Mouse (Mus musculus): ENCODE data around the gene Alyref. TPM values are rescaled to one million over a fixed set of nuclear protein-coding genes. Genes with fewer than 3 reads are reported as not detected.
A peak's percentile ranks its signal among the peaks of the same experiment; 100 is the strongest.

The Alyref gene
- polyA plus RNA-seq, 1 experiment from 2014 or later: 594 TPM

- Histone ChIP-seq H3K4me2 (replicated peaks; ENCODE audit: low read depth, low read length) (peak overlapping the region; percentile 66), H3K27me3 (ENCODE audit: control insufficient read depth, insufficient read depth, low read length) (0 out of 2 replicates have a peak, but pooled peaks cover 5% of the 10 kb centered on the region), H3K9me3 (ENCODE audit: control insufficient read depth, low read length) (no peaks in the 10 kb centered on the region), H3K9ac (ENCODE audit: low read depth, low read length) (peak overlapping the region; percentile 59; the same call in 1 of the 2 replicates), H3K27ac (ENCODE audit: low read depth, low read length) (no peak overlapping the region), H3K4me1 (ENCODE audit: control insufficient read depth, insufficient read depth, low read length) (peaks cover 18% of the 10 kb centered on the region; the same call in 1 of the 2 replicates), H3K36me3 (ENCODE audit: control insufficient read depth, insufficient read depth, low read length) (peaks cover 38% of the 10 kb centered on the region; the same call in 1 of the 2 replicates), H3K4me3 (ENCODE audit: low read length) (no peak overlapping the region; the same call in 1 of the 2 replicates)
- WGBS: 28% methylated on average over 7 of the region's 8 CpGs
- peak; percentile 48; the same call in 1 of the 2 replicates for ATAC-seq (ENCODE audit: low FRiP score, low TSS enrichment)
Measured at GRCm38 (mm10) chr11:120609250-120609649, 11.1 kb upstream of the Alyref start.

GRCm38 (mm10) chr11:120608241-120609034 is 10.3 kb upstream of the Alyref start, which contains the start of gene Npb:
Gene Npb (plus strand): TSS chr11:120608477.
- Histone ChIP-seq H3K4me3 (ENCODE audit: low read length) (peak within 1 kb of the TSS; percentile 35), H3K27me3 (ENCODE audit: control insufficient read depth, insufficient read depth, low read length) (0 out of 2 replicates have a peak, but pooled peaks cover 5% of the 10 kb centered on the region), H3K4me1 (ENCODE audit: control insufficient read depth, insufficient read depth, low read length) (peaks cover 18% of the 10 kb centered on the region; the same call in 1 of the 2 replicates), H3K9ac (ENCODE audit: low read depth, low read length) (peak within 1 kb of the TSS; percentile 59), H3K27ac (ENCODE audit: low read depth, low read length) (no peak within 1 kb of the TSS), H3K4me2 (replicated peaks; ENCODE audit: low read depth, low read length) (peak within 1 kb of the TSS; percentile 66), H3K9me3 (ENCODE audit: control insufficient read depth, low read length) (no peaks in the 10 kb centered on the region), H3K36me3 (ENCODE audit: control insufficient read depth, insufficient read depth, low read length) (peaks cover 45% of the 10 kb centered on the region)
- 3% methylated on average over 45 of the region's 45 CpGs for WGBS
- ATAC-seq (ENCODE audit: low FRiP score, low TSS enrichment): peak; percentile 64

- no peak overlapping the region for H3K4me2 ChIP-seq (replicated peaks; ENCODE audit: low read depth, low read length)
- H3K27ac ChIP-seq (ENCODE audit: low read depth, low read length): no peak overlapping the region
- H3K9me3 ChIP-seq (ENCODE audit: control insufficient read depth, low read length): no peaks in the 10 kb centered on the region
- ATAC-seq (ENCODE audit: low FRiP score, low TSS enrichment): no peak
- peaks cover 57% of the 10 kb centered on the region for H3K36me3 ChIP-seq (ENCODE audit: control insufficient read depth, insufficient read depth, low read length)
- no peak overlapping the region for H3K4me3 ChIP-seq (ENCODE audit: low read length)
- 78% methylated on average over 4 of the region's 4 CpGs for WGBS
- 0 out of 2 replicates have a peak, but pooled peaks cover 5% of the 10 kb centered on the region for H3K27me3 ChIP-seq (ENCODE audit: control insufficient read depth, insufficient read depth, low read length)
- no peak overlapping the region for H3K9ac ChIP-seq (ENCODE audit: low read depth, low read length)
- H3K4me1 ChIP-seq (ENCODE audit: control insufficient read depth, insufficient read depth, low read length): peaks cover 18% of the 10 kb centered on the region; the same call in 1 of the 2 replicates
Measured at GRCm38 (mm10) chr11:120606764-120607163, 8.6 kb upstream of the Alyref start.

GRCm38 (mm10) chr11:120605667-120606066 is 7.5 kb upstream of the Alyref start:
- Histone ChIP-seq H3K36me3 (ENCODE audit: control insufficient read depth, insufficient read depth, low read length) (peaks cover 53% of the 10 kb centered on the region), H3K4me3 (ENCODE audit: low read length) (no peak overlapping the region), H3K4me2 (replicated peaks; ENCODE audit: low read depth, low read length) (no peak overlapping the region), H3K4me1 (ENCODE audit: control insufficient read depth, insufficient read depth, low read length) (peaks cover 18% of the 10 kb centered on the region; the same call in 1 of the 2 replicates), H3K9me3 (ENCODE audit: control insufficient read depth, low read length) (no peaks in the 10 kb centered on the region), H3K27me3 (ENCODE audit: control insufficient read depth, insufficient read depth, low read length) (0 out of 2 replicates have a peak, but pooled peaks cover 5% of the 10 kb centered on the region), H3K27ac (ENCODE audit: low read depth, low read length) (no peak overlapping the region), H3K9ac (ENCODE audit: low read depth, low read length) (no peak overlapping the region)
- WGBS: 90% methylated on average over 7 of the region's 7 CpGs
- ATAC-seq (ENCODE audit: low FRiP score, low TSS enrichment): no peak

- H3K36me3 ChIP-seq (ENCODE audit: control insufficient read depth, insufficient read depth, low read length): peaks cover 50% of the 10 kb centered on the region
- H3K27ac ChIP-seq (ENCODE audit: low read depth, low read length): no peak overlapping the region
- H3K27me3 ChIP-seq (ENCODE audit: control insufficient read depth, insufficient read depth, low read length): no peaks in the 10 kb centered on the region
- no peak overlapping the region for H3K4me2 ChIP-seq (replicated peaks; ENCODE audit: low read depth, low read length)
- peaks cover 19% of the 10 kb centered on the region; the same call in 1 of the 2 replicates for H3K4me1 ChIP-seq (ENCODE audit: control insufficient read depth, insufficient read depth, low read length)
- H3K4me3 ChIP-seq (ENCODE audit: low read length): no peak overlapping the region
- H3K9me3 ChIP-seq (ENCODE audit: control insufficient read depth, low read length): no peaks in the 10 kb centered on the region
- ATAC-seq (ENCODE audit: low FRiP score, low TSS enrichment): no peak
- no peak overlapping the region for H3K9ac ChIP-seq (ENCODE audit: low read depth, low read length)
- WGBS: 82% methylated on average over 2 of the region's 2 CpGs
Measured at GRCm38 (mm10) chr11:120603545-120603944, 5.4 kb upstream of the Alyref start.

GRCm38 (mm10) chr11:120600716-120601115 is 2.6 kb upstream of the Alyref start:
- no peak overlapping the region for H3K4me2 ChIP-seq (replicated peaks; ENCODE audit: low read depth, low read length)
- no peaks in the 10 kb centered on the region for H3K27me3 ChIP-seq (ENCODE audit: control insufficient read depth, insufficient read depth, low read length)
- peaks cover 61% of the 10 kb centered on the region for H3K36me3 ChIP-seq (ENCODE audit: control insufficient read depth, insufficient read depth, low read length)
- no peak for ATAC-seq (ENCODE audit: low FRiP score, low TSS enrichment)
- WGBS: 95% methylated on average over 3 of the region's 3 CpGs
- no peak overlapping the region for H3K4me3 ChIP-seq (ENCODE audit: low read length)
- peaks cover 22% of the 10 kb centered on the region for H3K4me1 ChIP-seq (ENCODE audit: control insufficient read depth, insufficient read depth, low read length)
- no peaks in the 10 kb centered on the region for H3K9me3 ChIP-seq (ENCODE audit: control insufficient read depth, low read length)
- no peak overlapping the region for H3K27ac ChIP-seq (ENCODE audit: low read depth, low read length)
- peak overlapping the region; percentile 7; the same call in 1 of the 2 replicates for H3K9ac ChIP-seq (ENCODE audit: low read depth, low read length)

- H3K27ac ChIP-seq (ENCODE audit: low read depth, low read length): peak overlapping the region; percentile 87
Measured at GRCm38 (mm10) chr11:120598990-120599549, 905 bp upstream of the Alyref start.

GRCm38 (mm10) chr11:120597240-120598235 is 627 bp downstream of the Alyref start:
- peak overlapping the region; percentile 96 for H3K4me2 ChIP-seq (replicated peaks; ENCODE audit: low read depth, low read length)
- peak; percentile 57 for ATAC-seq (ENCODE audit: low FRiP score, low TSS enrichment)
- peaks cover 61% of the 10 kb centered on the region for H3K36me3 ChIP-seq (ENCODE audit: control insufficient read depth, insufficient read depth, low read length)

More at GRCm38 (mm10) chr11:120598990-120599549, 905 bp upstream of the Alyref start:
- Histone ChIP-seq H3K4me3 (ENCODE audit: low read length) (peak overlapping the region; percentile 99), H3K9ac (ENCODE audit: low read depth, low read length) (peak overlapping the region; percentile 100), H3K9me3 (ENCODE audit: control insufficient read depth, low read length) (no peaks in the 10 kb centered on the region), H3K4me2 (replicated peaks; ENCODE audit: low read depth, low read length) (peak overlapping the region; percentile 80), H3K4me1 (ENCODE audit: control insufficient read depth, insufficient read depth, low read length) (peaks cover 22% of the 10 kb centered on the region), H3K36me3 (ENCODE audit: control insufficient read depth, insufficient read depth, low read length) (peaks cover 61% of the 10 kb centered on the region), H3K27me3 (ENCODE audit: control insufficient read depth, insufficient read depth, low read length) (no peaks in the 10 kb centered on the region)
- no peak for ATAC-seq (ENCODE audit: low FRiP score, low TSS enrichment)
- WGBS: 44% methylated on average over 17 of the region's 17 CpGs

More at GRCm38 (mm10) chr11:120597240-120598235, 627 bp downstream of the Alyref start:
- Histone ChIP-seq H3K9me3 (ENCODE audit: control insufficient read depth, low read length) (no peaks in the 10 kb centered on the region), H3K27me3 (ENCODE audit: control insufficient read depth, insufficient read depth, low read length) (no peaks in the 10 kb centered on the region), H3K4me3 (ENCODE audit: low read length) (peak overlapping the region; percentile 99), H3K27ac (ENCODE audit: low read depth, low read length) (peak overlapping the region; percentile 87), H3K9ac (ENCODE audit: low read depth, low read length) (peak overlapping the region; percentile 100), H3K4me1 (ENCODE audit: control insufficient read depth, insufficient read depth, low read length) (peaks cover 22% of the 10 kb centered on the region)
- 4% methylated on average over 66 of the region's 99 CpGs for WGBS

Measured in kidney, embryonic 14.5 days (tissue).